Mouse (Mus musculus) heart, adult 11 months (tissue): ENCODE data around the gene Gli3.

ENCODE experiments used
- DNase-seq: peaks from one replicate; pipeline ENCODE4 v3.0.0; 2022

Gli3 gene

GRCm38 (mm10) chr13:15664580-15665201 lies 201.7 kb downstream of the Gli3 start:
- DNase-seq: peak; percentile 85

- DNase-seq: peak; percentile 51
Measured at GRCm38 (mm10) chr13:15665514-15665913, 202.5 kb downstream of the Gli3 start.

GRCm38 (mm10) chr13:15670144-15670961 lies 207.3 kb downstream of the Gli3 start:
- no peak for DNase-seq

GRCm38 (mm10) chr13:15670962-15671313 lies 207.9 kb downstream of the Gli3 start:
- DNase-seq: no peak

- peak; percentile 77 for DNase-seq
Measured at GRCm38 (mm10) chr13:15675480-15675879, 212.4 kb downstream of the Gli3 start.

- DNase-seq: peak; percentile 80
Measured at GRCm38 (mm10) chr13:15677106-15677760, 214.2 kb downstream of the Gli3 start.

- no peak for DNase-seq
Measured at GRCm38 (mm10) chr13:15681530-15681929, 218.5 kb downstream of the Gli3 start.

GRCm38 (mm10) chr13:15683006-15683405 lies 220.0 kb downstream of the Gli3 start:
- DNase-seq: peak; percentile 55

GRCm38 (mm10) chr13:15688074-15688825 lies 225.2 kb downstream of the Gli3 start:
- DNase-seq: no peak

- no peak for DNase-seq
Measured at GRCm38 (mm10) chr13:15688826-15689501, 225.9 kb downstream of the Gli3 start.

GRCm38 (mm10) chr13:15691751-15692464 lies 228.9 kb downstream of the Gli3 start:
- DNase-seq: no peak

GRCm38 (mm10) chr13:15692465-15692809 lies 229.4 kb downstream of the Gli3 start:
- DNase-seq: no peak

GRCm38 (mm10) chr13:15698284-15698683 lies 235.2 kb downstream of the Gli3 start:
- DNase-seq: no peak

- DNase-seq: no peak
Measured at GRCm38 (mm10) chr13:15699116-15699515, 236.1 kb downstream of the Gli3 start.

GRCm38 (mm10) chr13:15704669-15705068 lies 241.6 kb downstream of the Gli3 start:
- no peak for DNase-seq

- DNase-seq: peak; percentile 86
Measured at GRCm38 (mm10) chr13:15707481-15707881, 244.4 kb downstream of the Gli3 start.

GRCm38 (mm10) chr13:15713486-15713885 lies 250.5 kb downstream of the Gli3 start:
- peak; percentile 82 for DNase-seq

- peak; percentile 39 for DNase-seq
Measured at GRCm38 (mm10) chr13:15714331-15714725, 251.3 kb downstream of the Gli3 start.

GRCm38 (mm10) chr13:15714726-15715437 lies 251.8 kb downstream of the Gli3 start:
- no peak for DNase-seq

- no peak for DNase-seq
Measured at GRCm38 (mm10) chr13:15721446-15721845, 258.4 kb downstream of the Gli3 start.

- DNase-seq: no peak
Measured at GRCm38 (mm10) chr13:15722766-15723379, 259.8 kb downstream of the Gli3 start.
